Comparison of ENCODE assay signal across 8 mouse cellular contexts in genomic region chr2:152736090-152736601, GRCm38 (mm10). TPM values are rescaled to one million over a fixed set of nuclear protein-coding genes. Genes with fewer than 3 reads are reported as not detected.
A peak's percentile ranks its signal among the peaks of the same experiment; 100 is the strongest.
DNase-seq lines count a peak whose midpoint lies in the region; ATAC-seq and TF ChIP-seq lines count a peak whose summit lies in the region.

Gene Id1, plus strand, starts transcription at chr2:152736251.

- WGBS in forebrain, embryonic 13.5 days, result 1% methylated on average over 28 of the region's 28 CpGs
- under 1% methylated on average over 28 of the region's 28 CpGs for WGBS in heart, postnatal 0 days
- WGBS in liver, postnatal 0 days (ENCODE audit: insufficient replicate concordance), result under 1% methylated on average over 28 of the region's 28 CpGs
- 0% methylated on average over 28 of the region's 28 CpGs for whole genome bisulfite sequencing in neural tube, embryonic 13.5 days

- TF ChIP-seq POLR2A in brain, embryonic 14.5 days (IDR thresholded peaks at IDR 0.05; ENCODE audit: borderline replicate concordance, extremely low read depth, insufficient read depth, insufficient read length, poor library complexity, severe bottlenecking), result peak; percentile 70; the same call in 1 of the 2 replicates

- peaks cover 83% of the 10 kb centered on the region for H3K4me1 ChIP-seq in E14TG2a.4 (replicated peaks; ENCODE audit: low read depth, low read length)
- H3K4me1 ChIP-seq in forebrain, embryonic 13.5 days, result peaks cover 56% of the 10 kb centered on the region
- H3K4me1 ChIP-seq in heart, postnatal 0 days (ENCODE audit: control insufficient read depth, insufficient read depth), result peaks cover 10% of the 10 kb centered on the region
- H3K4me1 ChIP-seq in liver, postnatal 0 days (ENCODE audit: insufficient read depth), result peaks cover 60% of the 10 kb centered on the region
- H3K4me1 ChIP-seq in neural tube, embryonic 13.5 days (replicated peaks), result peaks cover 62% of the 10 kb centered on the region

- H3K9ac ChIP-seq in forebrain, embryonic 13.5 days, result peak within 1 kb of the TSS; percentile 70
- H3K9ac ChIP-seq in heart, postnatal 0 days (replicated peaks; ENCODE audit: low read depth, low read length), result peak within 1 kb of the TSS; percentile 79
- H3K9ac ChIP-seq in liver, postnatal 0 days (replicated peaks), result peak within 1 kb of the TSS; percentile 93
- peak within 1 kb of the TSS; percentile 84 for H3K9ac ChIP-seq in neural tube, embryonic 13.5 days

- peak within 1 kb of the TSS; percentile 48; the same call in 1 of the 2 replicates for H3K27ac ChIP-seq in forebrain, embryonic 13.5 days
- H3K27ac ChIP-seq in heart, postnatal 0 days (ENCODE audit: low read depth), result peak within 1 kb of the TSS; percentile 89
- peak within 1 kb of the TSS; percentile 89 for H3K27ac ChIP-seq in liver, postnatal 0 days (ENCODE audit: low read depth)
- H3K27ac ChIP-seq in neural tube, embryonic 13.5 days (replicated peaks), result peak within 1 kb of the TSS; percentile 88

- no peak for TF ChIP-seq EP300 in heart, postnatal 0 days (IDR thresholded peaks at IDR 0.05; ENCODE audit: low read depth)
- 0 out of 2 replicates have a peak, but pooled peaks have one; percentile 56 for TF ChIP-seq EP300 in liver, postnatal 0 days (IDR thresholded peaks at IDR 0.05; ENCODE audit: low read depth)

- peak; percentile 92 for DNase-seq in brain, embryonic 14.5 days (ENCODE audit: low read depth)
- DNase-seq in heart, postnatal 0 days (ENCODE audit: low spot score), result peak; percentile 94
- peak; percentile 91 to 96 for DNase-seq in kidney, postnatal 36 days
- DNase-seq in liver, postnatal 0 days, result peak; percentile 90
- peak; percentile 87 for DNase-seq in testis, postnatal 14 days (ENCODE audit: low spot score)

- peak; percentile 61 for ATAC-seq in forebrain, embryonic 13.5 days
- ATAC-seq in heart, postnatal 0 days (ENCODE audit: insufficient read depth, low read depth), result peak; percentile 71
- peak; percentile 66 for ATAC-seq in liver, postnatal 0 days
- ATAC-seq in neural tube, embryonic 13.5 days (ENCODE audit: low read depth), result peak; percentile 73

- peaks cover 7% of the 10 kb centered on the region; the same call in 1 of the 2 replicates for H3K36me3 ChIP-seq in E14TG2a.4 (ENCODE audit: insufficient read depth, low read length)
- H3K36me3 ChIP-seq in forebrain, embryonic 13.5 days (ENCODE audit: poor library complexity, severe bottlenecking), result no peaks in the 10 kb centered on the region
- no peaks in the 10 kb centered on the region for H3K36me3 ChIP-seq in heart, postnatal 0 days (replicated peaks; ENCODE audit: control insufficient read depth, insufficient read depth, low read length)
- no peaks in the 10 kb centered on the region for H3K36me3 ChIP-seq in liver, postnatal 0 days (replicated peaks; ENCODE audit: insufficient read depth, low read length)
- H3K36me3 ChIP-seq in neural tube, embryonic 13.5 days, result no peaks in the 10 kb centered on the region

- peaks cover 8% of the 10 kb centered on the region for H3K27me3 ChIP-seq in E14TG2a.4 (ENCODE audit: insufficient read depth, low read length)
- H3K27me3 ChIP-seq in forebrain, embryonic 13.5 days, result peaks cover 15% of the 10 kb centered on the region
- no peaks in the 10 kb centered on the region for H3K27me3 ChIP-seq in heart, postnatal 0 days (ENCODE audit: control insufficient read depth, insufficient read depth, low read length)
- H3K27me3 ChIP-seq in liver, postnatal 0 days (ENCODE audit: insufficient read depth, low read length), result peaks cover 8% of the 10 kb centered on the region; the same call in 1 of the 2 replicates
- no peaks in the 10 kb centered on the region for H3K27me3 ChIP-seq in neural tube, embryonic 13.5 days

- H3K4me3 ChIP-seq in E14TG2a.4 (replicated peaks; ENCODE audit: low read length), result peak within 1 kb of the TSS; percentile 86
- H3K4me3 ChIP-seq in forebrain, embryonic 13.5 days, result peak within 1 kb of the TSS; percentile 53
- H3K4me3 ChIP-seq in heart, postnatal 0 days (ENCODE audit: low read depth, low read length), result peak within 1 kb of the TSS; percentile 71
- peak within 1 kb of the TSS; percentile 82 for H3K4me3 ChIP-seq in liver, postnatal 0 days (ENCODE audit: low read depth, low read length)
- H3K4me3 ChIP-seq in neural tube, embryonic 13.5 days, result peak within 1 kb of the TSS; percentile 57

- H3K4me2 ChIP-seq in forebrain, embryonic 13.5 days, result peak within 1 kb of the TSS; percentile 92
- H3K4me2 ChIP-seq in heart, postnatal 0 days (ENCODE audit: low read depth, low read length), result peak within 1 kb of the TSS; percentile 73
- H3K4me2 ChIP-seq in liver, postnatal 0 days (ENCODE audit: low read depth, low read length), result peak within 1 kb of the TSS; percentile 87
- H3K4me2 ChIP-seq in neural tube, embryonic 13.5 days, result peak within 1 kb of the TSS; percentile 89

- no peaks in the 10 kb centered on the region for H3K9me3 ChIP-seq in E14TG2a.4 (ENCODE audit: low read length)
- H3K9me3 ChIP-seq in forebrain, embryonic 13.5 days (replicated peaks), result no peaks in the 10 kb centered on the region
- no peaks in the 10 kb centered on the region for H3K9me3 ChIP-seq in heart, postnatal 0 days (replicated peaks; ENCODE audit: control insufficient read depth, low read length)
- no peaks in the 10 kb centered on the region for H3K9me3 ChIP-seq in liver, postnatal 0 days (ENCODE audit: low read length)
- no peaks in the 10 kb centered on the region for H3K9me3 ChIP-seq in neural tube, embryonic 13.5 days

- TF ChIP-seq CTCF in E14TG2a.4 (conservative IDR thresholded peaks at IDR 0.05; ENCODE audit: low read length), result no peak
- no peak for TF ChIP-seq CTCF in brain, embryonic 14.5 days (IDR thresholded peaks at IDR 0.05; ENCODE audit: borderline replicate concordance, extremely low read depth, insufficient read depth, insufficient read length)
- TF ChIP-seq CTCF in heart, postnatal 0 days (IDR thresholded peaks at IDR 0.05; ENCODE audit: low read depth), result no peak
- TF ChIP-seq CTCF in liver, postnatal 0 days (IDR thresholded peaks at IDR 0.05; ENCODE audit: low read depth), result no peak

RNA-seq across cellular contexts. Expression of gene Id1, which starts in this region (rescaled TPM):
- 126 TPM in 2 replicates for polyA plus RNA-seq in brain, embryonic 14.5 days (2012; rRNA removed)
- polyA plus RNA-seq in forebrain, embryonic 13.5 days (2015; fragmentation: Nextera tagmentation; extraction: Ambion mirVana), result 25.8 and 26.1 TPM in 2 replicates
- 146 and 188 TPM in 2 replicates for total RNA-seq in heart, postnatal 0 days (2014; rRNA removed; ENCODE audit: low replicate concordance)
- 46.7 and 59.3 TPM in 2 replicates for polyA plus RNA-seq in heart, postnatal 0 days (2015; fragmentation: Nextera tagmentation; extraction: Ambion mirVana)
- polyA plus RNA-seq in liver, postnatal 0 days (2015; fragmentation: Nextera tagmentation; extraction: Ambion mirVana), result 39.7 and 40.4 TPM in 2 replicates
- polyA plus RNA-seq in neural tube, embryonic 13.5 days (2015; fragmentation: Nextera tagmentation; extraction: Ambion mirVana), result 63.6 and 68.2 TPM in 2 replicates

Comparison
In these comparisons a context has a peak if more than half of its experiments do, and no peak if none do; other contexts are left out.
1. Peak in every context shown above with its lines: DNase-seq, ATAC-seq, H3K4me3 ChIP-seq and H3K27ac ChIP-seq.